24 mouse cellular contexts compared by ENCODE assay signal in genomic region chr7:143194064-143194463, GRCm38 (mm10).
DNase-seq lines count a peak whose midpoint lies in the region; ATAC-seq lines count a peak whose summit lies in the region.
"Had no signal": no experiment of that assay in that cellular context is flagged by ENCODE, and none has a peak within 500 bp of the region (broad histone marks: within the 10 kb centered on the region; RNA-seq: fewer than 3 reads in every experiment).

No protein-coding gene starts in this region.

- H3K9me3 ChIP-seq in neural tube, embryonic 15.5 days (replicated peaks): no peaks in the 10 kb centered on the region
- H3K9me3 ChIP-seq: embryonic facial prominence, embryonic 13.5 days; forebrain, embryonic 12.5 days; forebrain, embryonic 15.5 days; G1E; hindbrain, embryonic 12.5 days; hindbrain, embryonic 15.5 days had no signal

- no peak overlapping the region for H3K4me2 ChIP-seq in neural tube, embryonic 15.5 days
- H3K4me2 ChIP-seq: embryonic facial prominence, embryonic 13.5 days; forebrain, embryonic 12.5 days; forebrain, embryonic 15.5 days; heart, embryonic 11.5 days; hindbrain, embryonic 12.5 days; hindbrain, embryonic 15.5 days had no signal

- peak; percentile 1 for DNase-seq in heart, postnatal 4 days
- no peak for DNase-seq in heart, postnatal 14 days
- peak; percentile 9 for DNase-seq in neural tube, embryonic 10.5 days (ENCODE audit: extremely low spot score, low spot score)
- peak; percentile 24 for DNase-seq in testis, postnatal 10 days (ENCODE audit: low spot score)
- DNase-seq in adrenal gland, postnatal 4 days (ENCODE audit: low spot score in 2 of 2): no peak
- DNase-seq: adrenal gland, postnatal 10 days; adrenal gland, postnatal 36 days; B cell, adult 2 months; cerebellum, adult 11 months; cerebellum, adult 2 months; cerebellum, adult 9-11 months; cerebellum, postnatal 25 days; gastrocnemius, postnatal 25 days had no signal

- intact Hi-C loops in heart, postnatal 14 days (cut with DNase I): no loop called here

- H3K9ac ChIP-seq in neural tube, embryonic 15.5 days (replicated peaks): no peak overlapping the region
- H3K9ac ChIP-seq: embryonic facial prominence, embryonic 13.5 days; forebrain, embryonic 12.5 days; forebrain, embryonic 15.5 days; hindbrain, embryonic 12.5 days; hindbrain, embryonic 15.5 days had no signal

- no peak overlapping the region for H3K4me3 ChIP-seq in neural tube, embryonic 15.5 days (replicated peaks)
- H3K4me3 ChIP-seq: embryonic facial prominence, embryonic 13.5 days; erythroblast, embryonic 14.5 days; forebrain, embryonic 12.5 days; forebrain, embryonic 15.5 days; hindbrain, embryonic 12.5 days; hindbrain, embryonic 15.5 days had no signal

- peaks cover 7% of the 10 kb centered on the region; the same call in 1 of the 2 replicates for H3K4me1 ChIP-seq in neural tube, embryonic 15.5 days

- no peaks in the 10 kb centered on the region for H3K27me3 ChIP-seq in neural tube, embryonic 15.5 days (replicated peaks)
- H3K27me3 ChIP-seq: forebrain, embryonic 15.5 days; hindbrain, embryonic 12.5 days; hindbrain, embryonic 15.5 days; Patski had no signal

- 86% methylated on average over 7 of the region's 7 CpGs for WGBS in neural tube, embryonic 15.5 days

- no peak for ATAC-seq in neural tube, embryonic 15.5 days (ENCODE audit: low FRiP score)
- ATAC-seq in granulocyte monocyte progenitor cell, adult 5-6 weeks (replicated peaks; ENCODE audit: poor library complexity, severe bottlenecking): no peak
- ATAC-seq: forebrain, embryonic 15.5 days; Patski had no signal

- no peak overlapping the region for H3K27ac ChIP-seq in neural tube, embryonic 15.5 days (replicated peaks)
- H3K27ac ChIP-seq: embryonic facial prominence, embryonic 13.5 days; forebrain, embryonic 12.5 days; forebrain, embryonic 15.5 days; hindbrain, embryonic 12.5 days; hindbrain, embryonic 15.5 days had no signal

- H3K36me3 ChIP-seq in neural tube, embryonic 15.5 days: no peaks in the 10 kb centered on the region
- H3K36me3 ChIP-seq: embryonic facial prominence, embryonic 13.5 days; forebrain, embryonic 12.5 days; forebrain, embryonic 15.5 days; G1E; hindbrain, embryonic 12.5 days; hindbrain, embryonic 15.5 days had no signal

Comparison
In these comparisons a context has a peak if more than half of its experiments do, and no peak if none do; other contexts are left out.
1. DNase-seq: peak in heart, postnatal 4 days (single experiment), neural tube, embryonic 10.5 days (single experiment) and testis, postnatal 10 days (single experiment); none in heart, postnatal 14 days (0 of 2) and adrenal gland, postnatal 4 days (0 of 2).